Mouse (Mus musculus) mesoderm, embryonic 11.5 days (tissue): ENCODE data around the gene Phkb.

Experiments
- DNase-seq: peaks from one replicate; pipeline ENCODE4 v3.0.0-alpha.2; 2012; ENCODE audit warnings: low read depth, low spot score

Phkb gene

DNA sequence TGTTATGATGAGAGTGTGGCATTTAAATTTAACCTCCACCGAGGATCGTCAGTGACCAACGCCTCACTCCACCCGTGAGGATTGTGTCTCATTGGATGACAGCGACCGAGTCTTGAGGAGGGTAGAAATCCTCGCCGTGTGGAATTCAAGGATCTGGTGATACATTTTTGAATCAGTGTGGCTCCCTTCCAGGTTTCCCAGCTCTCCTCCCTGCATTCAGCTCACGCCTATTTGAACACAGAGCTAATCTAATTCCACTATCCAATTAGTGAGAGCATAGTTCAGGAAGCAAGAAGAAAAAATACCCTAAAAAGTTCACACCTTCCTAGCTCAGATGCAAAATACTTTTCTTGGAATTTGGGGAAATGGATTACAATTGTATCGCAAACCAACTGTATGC, 249.9 kb downstream of the Phkb start:
- DNase-seq = no peak
